Mouse (Mus musculus) layer of hippocampus, adult 2 months (tissue): ENCODE measurements around the gene Inpp5d. TPM values are rescaled to one million over a fixed set of nuclear protein-coding genes. Genes with fewer than 3 reads are reported as not detected.

Experiments
- DNase-seq, 2 experiments: peaks; one replicate each; pipeline ENCODE4 v3.0.0; 2022; ENCODE audit warnings: low spot score in 2 of 2
- H3K27ac ChIP-seq: fragments of 200-600 bp; 2 replicates; pipeline ENCODE4 v1.8.1; 2022
- H3K4me3 ChIP-seq: fragments of 200-600 bp; 2 replicates; pipeline ENCODE4 v1.8.1; 2022; ENCODE audit warnings: mild to moderate bottlenecking
- CTCF ChIP-seq: fragments of 200-600 bp; conservative IDR thresholded peaks from 2 replicates; pipeline ENCODE4 v1.8.1; 2022; ENCODE audit warnings: antibody characterized with exemption, mild to moderate bottlenecking, moderate library complexity
- long read RNA-seq, 2 experiments: library from polyadenylated mRNA; stranded (forward); transcript quantifications; one replicate each; pipeline ENCODE4 v2.0.0; 2021; ENCODE audit warnings: borderline mapping rate in 2 of 2
- total RNA-seq, 2 experiments: library from RNA; stranded (reverse); gene quantifications; 2 replicates each; pipeline ENCODE4 v1.2.3; 2021

The Inpp5d gene
- 10 to 100 TPM; 14.1 to 21.0 TPM for total RNA-seq
- long read RNA-seq, experiment 1, full-length matches to known transcripts = 7 of 10 reads
- long read RNA-seq, experiment 1, partial matches to known transcripts = 2 of 10 reads
- long read RNA-seq, experiment 1, other reads (novel, unspliced or antisense) = 1 of 10 reads
- long read RNA-seq, experiment 2, partial matches to known transcripts = 3 of 6 reads
- long read RNA-seq, experiment 2, other reads (novel, unspliced or antisense) = 1 of 6 reads

GRCm38 (mm10) chr1:87620211-87620668 lies at the start of gene Inpp5d:
Gene Inpp5d (plus strand): TSS chr1:87620312.
- no peak for DNase-seq
- no peak for TF ChIP-seq CTCF
- H3K27ac ChIP-seq = peak within 1 kb of the TSS; percentile 73; the same call in 1 of the 2 replicates
- peak within 1 kb of the TSS; percentile 36 for H3K4me3 ChIP-seq

- H3K27ac ChIP-seq = no peak overlapping the region
- TF ChIP-seq CTCF = no peak
- no peak overlapping the region for H3K4me3 ChIP-seq
- no peak for DNase-seq
Observed at GRCm38 (mm10) chr1:87573261-87573660, 46.9 kb upstream of the Inpp5d start.

- Histone ChIP-seq H3K27ac (0 out of 2 replicates have a peak within 1 kb of the TSS, but pooled peaks have one; percentile 3), H3K4me3 (no peak within 1 kb of the TSS)
- DNase-seq = no peak
- no peak for TF ChIP-seq CTCF
Observed at GRCm38 (mm10) chr1:87573800-87574215, 46.3 kb upstream of the Inpp5d start, which contains the start of gene Ngef. Gene Ngef (minus strand): TSS chr1:87573870.

- TF ChIP-seq CTCF = no peak
- H3K27ac ChIP-seq = 0 out of 2 replicates have a peak overlapping the region, but pooled peaks have one; percentile 3
- peak in 1 of 2 experiments; percentile 12 for DNase-seq
- H3K4me3 ChIP-seq = no peak overlapping the region
Observed at GRCm38 (mm10) chr1:87574353-87574752, 45.8 kb upstream of the Inpp5d start.

GRCm38 (mm10) chr1:87574785-87575184 lies 45.3 kb upstream of the Inpp5d start:
- DNase-seq = peak; percentile 23 to 26
- H3K27ac ChIP-seq = 0 out of 2 replicates have a peak overlapping the region, but pooled peaks have one; percentile 3
- no peak overlapping the region for H3K4me3 ChIP-seq
- TF ChIP-seq CTCF = no peak

- DNase-seq = no peak
- TF ChIP-seq CTCF = no peak
- Histone ChIP-seq H3K4me3 (no peak overlapping the region), H3K27ac (no peak overlapping the region)
Observed at GRCm38 (mm10) chr1:87578965-87579364, 41.1 kb upstream of the Inpp5d start.

- DNase-seq = no peak
- no peak for TF ChIP-seq CTCF
- Histone ChIP-seq H3K27ac (no peak overlapping the region), H3K4me3 (no peak overlapping the region)
Observed at GRCm38 (mm10) chr1:87580824-87581223, 39.3 kb upstream of the Inpp5d start.

GRCm38 (mm10) chr1:87589162-87589561 lies 30.9 kb upstream of the Inpp5d start:
- Histone ChIP-seq H3K27ac (no peak overlapping the region), H3K4me3 (no peak overlapping the region)
- DNase-seq = no peak
- TF ChIP-seq CTCF = no peak

GRCm38 (mm10) chr1:87589980-87590379 lies 30.1 kb upstream of the Inpp5d start:
- no peak for DNase-seq
- Histone ChIP-seq H3K27ac (no peak overlapping the region), H3K4me3 (no peak overlapping the region)
- peak; percentile 15; the same call in 1 of the 2 replicates for TF ChIP-seq CTCF

GRCm38 (mm10) chr1:87594261-87594660 lies 25.9 kb upstream of the Inpp5d start:
- Histone ChIP-seq H3K27ac (peak overlapping the region; percentile 5; the same call in 1 of the 2 replicates), H3K4me3 (no peak overlapping the region)
- DNase-seq = peak; percentile 19 to 61
- TF ChIP-seq CTCF = no peak

- Histone ChIP-seq H3K4me3 (no peak overlapping the region), H3K27ac (peak overlapping the region; percentile 5; the same call in 1 of the 2 replicates)
- DNase-seq = no peak
- TF ChIP-seq CTCF = no peak
Observed at GRCm38 (mm10) chr1:87594671-87595070, 25.4 kb upstream of the Inpp5d start.

- no peak for DNase-seq
Observed at GRCm38 (mm10) chr1:87600533-87600932, 19.6 kb upstream of the Inpp5d start.

GRCm38 (mm10) chr1:87601801-87602200 lies 18.3 kb upstream of the Inpp5d start:
- DNase-seq = no peak
- TF ChIP-seq CTCF = no peak

More at GRCm38 (mm10) chr1:87600533-87600932, 19.6 kb upstream of the Inpp5d start:
- Histone ChIP-seq H3K4me3 (no peak overlapping the region), H3K27ac (no peak overlapping the region)
- TF ChIP-seq CTCF = no peak

GRCm38 (mm10) chr1:87603389-87603788 lies 16.7 kb upstream of the Inpp5d start:
- H3K27ac ChIP-seq = no peak overlapping the region
- no peak overlapping the region for H3K4me3 ChIP-seq
- DNase-seq = no peak
- no peak for TF ChIP-seq CTCF

More at GRCm38 (mm10) chr1:87601801-87602200, 18.3 kb upstream of the Inpp5d start:
- Histone ChIP-seq H3K27ac (no peak overlapping the region), H3K4me3 (no peak overlapping the region)
